Mouse (Mus musculus): ENCODE data around the gene Lat.

Gene Lat

DNA sequence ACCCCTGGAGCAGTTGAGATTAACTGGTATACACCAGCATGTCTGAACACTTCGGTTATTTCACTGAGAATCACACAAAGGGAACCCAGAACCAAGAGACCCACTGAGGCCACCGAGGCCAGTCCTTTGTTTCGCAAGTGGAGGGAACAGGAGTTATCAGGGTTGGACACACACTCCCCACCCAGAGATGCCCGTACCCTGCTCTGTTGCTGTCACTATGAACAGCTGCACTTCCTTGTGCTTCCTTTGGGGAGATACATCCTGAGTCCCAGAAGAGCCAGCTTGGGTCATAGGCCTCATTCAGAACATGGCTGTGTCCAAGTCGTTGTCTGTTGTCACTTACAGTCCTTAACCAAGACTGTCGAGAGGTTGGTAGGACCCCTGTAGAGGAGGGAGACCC is 6.3 kb downstream of the Lat start:
- no peak for DNase-seq

DNA sequence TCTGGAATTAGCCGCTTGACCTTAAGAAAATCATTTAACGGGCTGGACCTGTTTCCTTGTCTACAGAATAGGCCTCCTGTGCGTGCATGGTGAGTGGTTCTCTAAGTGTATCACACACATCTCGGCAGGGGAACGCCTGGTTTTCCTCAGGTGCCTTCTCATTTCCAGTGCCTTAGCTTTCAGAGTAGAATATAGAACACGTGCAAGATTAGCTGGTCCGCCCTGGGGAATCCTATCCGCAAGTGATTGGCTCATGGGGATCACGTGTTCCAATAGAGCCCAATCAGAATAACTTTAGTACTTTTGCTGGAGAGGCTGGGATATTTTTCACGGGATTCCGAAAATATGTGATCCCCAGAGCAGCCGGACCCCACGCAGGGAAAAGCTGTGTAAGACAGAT is 10.3 kb downstream of the Lat start:
- DNase-seq, result no peak

DNA sequence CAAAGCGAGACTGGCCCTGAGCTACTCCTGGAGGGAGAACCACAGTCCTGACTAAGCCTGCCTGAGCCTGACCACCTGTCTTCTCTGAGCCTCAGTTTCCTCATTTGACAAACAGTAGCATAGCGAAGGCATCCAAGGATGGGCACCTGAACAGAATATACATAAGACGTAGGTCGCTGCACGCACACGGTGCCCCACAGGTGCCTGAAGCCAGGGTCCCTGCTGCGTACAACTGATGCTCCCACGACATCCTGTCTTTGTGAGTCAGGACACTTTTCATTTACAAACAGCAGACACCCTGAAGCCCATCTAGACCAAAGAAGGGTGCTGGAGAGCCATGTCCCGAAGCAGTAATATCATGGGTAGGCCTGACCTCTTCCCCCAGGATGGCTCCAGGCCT is 11.0 kb downstream of the Lat start:
- DNase-seq, result no peak

DNA sequence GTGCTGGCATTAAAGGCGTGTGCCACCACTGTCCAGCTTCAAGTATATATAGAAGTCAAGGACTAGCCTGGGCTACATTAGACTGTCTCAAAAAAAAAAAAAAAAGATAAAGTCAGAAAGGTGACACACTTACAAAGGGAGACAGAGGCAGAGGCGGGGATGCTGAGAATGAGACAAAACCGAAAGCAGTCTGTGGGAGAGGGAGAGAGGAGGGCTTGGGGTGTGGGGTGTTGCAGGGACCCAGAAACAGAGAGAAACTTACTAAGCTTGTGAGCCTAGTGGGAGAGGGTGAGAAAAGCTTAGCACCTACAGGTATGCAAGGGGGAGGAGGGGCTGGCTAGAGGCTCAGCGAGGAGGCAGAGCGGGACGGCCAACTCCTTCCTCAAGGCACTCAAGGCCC is 11.5 kb downstream of the Lat start:
- no peak for DNase-seq

DNA sequence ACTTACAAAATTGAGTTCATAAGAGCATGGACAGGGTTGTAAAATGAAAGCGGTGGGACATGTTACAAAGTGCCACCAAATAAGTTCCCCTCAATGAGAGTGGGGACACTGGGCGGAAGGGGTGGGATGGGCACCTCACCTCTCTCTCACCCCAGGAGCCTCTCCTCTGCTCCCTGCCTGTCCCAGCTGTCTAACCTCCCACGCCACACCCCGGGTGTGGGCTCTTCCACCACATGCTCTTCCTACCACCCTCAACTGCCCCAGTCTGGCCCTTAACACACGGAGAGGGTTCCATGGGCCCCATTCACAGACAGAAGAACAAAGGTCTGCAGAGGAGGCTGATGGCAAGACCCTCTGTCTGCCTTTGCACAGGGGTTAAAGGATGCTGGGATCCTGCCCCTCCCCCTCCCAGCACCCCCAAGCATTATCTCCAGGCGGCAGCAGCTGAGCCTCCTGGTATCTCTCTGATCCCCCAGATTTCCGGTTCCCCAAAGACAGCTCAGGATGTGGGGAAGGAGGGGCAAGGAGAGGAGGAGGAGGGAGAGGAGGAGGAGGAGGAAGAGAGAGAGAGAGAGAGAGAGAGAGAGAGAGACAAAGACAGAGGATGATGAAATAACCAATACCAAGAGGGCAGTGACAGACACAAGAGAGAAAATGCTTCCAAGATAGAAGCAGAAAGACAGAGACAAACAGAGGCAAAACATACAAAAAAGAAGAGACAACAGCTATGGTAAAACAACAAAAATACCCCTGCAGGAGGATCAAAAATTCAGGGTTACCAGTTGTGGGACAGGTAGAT is 12.4 kb downstream of the Lat start:
- no peak for DNase-seq

DNA sequence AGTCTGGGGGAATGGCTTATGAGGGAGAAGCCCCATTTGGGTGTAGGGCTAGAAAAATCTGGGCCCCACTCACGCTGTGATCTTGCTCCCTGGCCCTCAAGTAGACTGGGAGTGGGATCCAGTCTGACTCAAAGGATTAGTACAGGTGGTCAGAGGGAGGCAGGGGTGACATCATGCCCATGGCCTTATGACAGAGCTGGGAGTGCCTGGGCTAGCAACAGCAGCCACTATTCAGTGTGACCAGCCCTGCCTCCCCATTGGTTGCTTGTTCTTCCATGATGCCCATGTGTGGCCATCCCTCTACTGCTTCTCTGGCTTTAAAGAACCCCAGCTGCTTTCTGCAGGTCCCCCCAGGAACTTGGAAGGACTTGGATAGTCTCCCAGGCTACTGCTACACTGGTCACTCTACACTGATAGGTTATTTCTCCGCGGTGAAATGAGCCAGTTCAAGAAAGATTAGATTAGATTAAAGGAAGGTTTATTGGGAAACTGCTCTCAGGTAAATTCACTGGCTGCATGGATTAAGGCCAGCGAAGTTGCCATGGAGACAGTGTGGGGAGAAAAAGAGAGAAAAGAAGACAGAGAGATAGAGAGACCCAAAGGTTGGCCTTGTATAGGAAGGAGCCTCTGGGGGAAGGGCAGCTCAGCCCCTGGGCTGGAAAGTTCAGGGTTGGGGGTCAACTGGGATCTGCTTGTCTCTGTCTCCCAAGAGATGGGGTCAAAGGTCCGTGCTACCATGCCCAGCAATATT is 13.3 kb downstream of the Lat start:
- no peak for DNase-seq

DNA sequence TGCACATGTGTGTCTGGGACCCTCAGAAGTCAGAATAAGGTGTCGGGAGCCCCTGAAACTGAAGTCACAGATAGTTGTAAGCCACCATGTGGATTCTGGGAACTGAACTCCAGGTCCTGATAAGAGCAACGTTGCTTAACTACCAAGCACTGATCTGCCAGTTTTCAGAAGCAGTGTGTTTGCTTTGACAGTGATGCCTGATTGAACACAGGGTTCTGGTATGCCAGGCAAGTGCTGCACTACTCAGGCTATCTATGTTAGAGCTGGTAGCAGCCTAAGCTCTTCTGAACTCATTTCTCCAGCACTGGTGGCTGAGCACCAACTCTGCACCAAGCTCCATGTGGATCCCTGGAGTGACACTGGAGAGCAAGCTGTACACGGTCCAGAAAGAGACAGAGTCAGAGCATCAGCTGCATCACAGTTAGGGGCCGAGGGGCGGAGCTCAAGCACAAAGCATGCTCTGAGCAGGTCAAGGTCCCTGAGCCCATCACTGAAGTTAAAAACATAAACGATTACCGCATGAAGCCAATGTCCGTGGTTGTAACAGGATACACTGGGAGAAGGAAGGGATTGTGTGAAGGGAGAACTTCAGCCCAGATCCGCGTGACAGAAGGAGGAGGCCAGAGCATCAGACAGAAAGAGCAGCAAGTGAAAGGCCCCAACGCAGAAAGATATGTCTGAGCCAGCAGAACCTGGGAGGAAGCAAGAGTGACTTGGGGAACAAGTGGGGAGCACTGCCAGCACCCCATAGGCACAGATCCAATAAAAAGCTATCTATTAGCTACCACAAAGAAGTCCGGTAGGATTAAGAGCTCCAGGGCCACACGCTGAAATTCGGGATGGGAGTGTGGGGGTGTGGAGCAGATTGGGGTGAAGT is 14.4 kb downstream of the Lat start:
- DNase-seq, result no peak

DNA sequence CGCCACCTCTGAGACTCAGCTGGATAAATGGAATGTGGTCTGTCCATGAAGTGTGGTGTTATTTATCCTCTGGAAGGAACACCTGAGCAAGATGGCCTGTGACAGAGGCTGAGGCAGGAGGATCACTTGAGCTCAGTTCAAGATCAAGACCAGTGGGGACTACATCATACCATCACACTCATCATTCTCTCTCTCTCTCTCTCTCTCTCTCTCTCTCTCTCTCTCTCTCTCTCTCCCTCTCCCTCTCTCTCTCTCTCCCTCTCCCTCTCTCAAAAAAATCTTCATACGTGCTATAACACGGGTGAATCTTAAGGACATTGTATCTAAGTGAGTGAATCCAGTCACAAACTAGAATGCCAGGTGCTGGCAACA is 15.4 kb downstream of the Lat start:
- DNase-seq, result no peak

DNA sequence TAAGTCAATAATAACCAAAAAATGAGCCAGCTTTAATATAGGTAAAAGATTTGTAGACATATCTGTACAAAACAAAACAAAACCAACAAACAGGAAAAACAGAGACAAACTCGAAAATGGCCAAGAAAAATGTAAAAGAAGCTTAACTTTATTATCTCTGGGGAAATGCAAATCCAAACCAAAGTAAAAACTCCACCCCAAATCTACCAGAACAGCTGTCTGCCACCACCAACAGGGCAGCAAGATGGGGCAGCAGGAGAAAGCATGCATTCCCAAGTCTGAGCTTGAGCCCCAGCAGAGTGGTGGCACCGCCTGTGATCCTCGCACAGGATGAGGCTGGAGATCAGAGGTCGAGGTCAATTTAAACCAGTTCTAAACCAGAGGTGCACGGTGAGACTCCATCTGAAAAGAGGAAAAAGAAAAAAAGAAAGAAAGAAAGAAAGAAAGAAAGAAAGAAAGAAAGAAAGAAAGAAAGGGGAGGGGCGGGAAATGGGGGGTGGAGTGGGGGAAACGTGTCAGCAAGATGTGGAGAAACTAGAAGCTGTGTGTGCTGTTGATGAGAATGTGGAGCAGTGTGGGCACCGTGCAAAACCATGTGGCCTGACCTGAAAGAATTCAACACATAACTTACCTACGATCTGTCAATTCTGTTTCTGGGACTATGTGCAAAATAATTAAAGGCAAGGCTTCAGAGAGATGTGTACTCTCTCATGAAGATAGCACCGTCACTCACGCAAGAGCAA is 15.9 kb downstream of the Lat start:
- DNase-seq, result no peak

DNA sequence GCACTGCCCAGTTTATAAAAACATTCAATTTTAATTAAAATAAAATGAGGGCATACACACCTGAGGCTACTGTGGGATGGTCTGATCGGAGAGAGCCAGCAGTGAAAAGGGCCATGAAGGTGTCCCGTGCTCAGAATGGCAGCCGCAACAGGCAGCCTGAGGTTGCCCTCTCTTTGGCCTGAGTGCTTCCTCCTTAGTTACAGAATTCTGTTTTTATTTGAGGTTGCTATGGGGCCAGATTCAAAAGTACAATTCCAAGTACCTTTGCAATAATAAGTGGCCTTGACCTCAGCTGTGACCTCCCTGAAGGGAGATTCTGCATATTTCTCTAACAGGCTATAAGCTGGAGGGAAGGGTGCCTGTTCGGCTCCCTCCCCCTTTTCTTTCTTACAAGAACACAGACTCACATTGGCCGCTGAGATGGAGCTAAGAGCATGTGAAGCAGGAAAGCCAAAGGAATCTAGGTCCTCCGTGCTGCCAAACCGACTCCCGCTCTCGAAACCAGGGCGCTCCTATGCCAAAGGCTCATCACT is 17.9 kb downstream of the Lat start:
- no peak for DNase-seq

DNA sequence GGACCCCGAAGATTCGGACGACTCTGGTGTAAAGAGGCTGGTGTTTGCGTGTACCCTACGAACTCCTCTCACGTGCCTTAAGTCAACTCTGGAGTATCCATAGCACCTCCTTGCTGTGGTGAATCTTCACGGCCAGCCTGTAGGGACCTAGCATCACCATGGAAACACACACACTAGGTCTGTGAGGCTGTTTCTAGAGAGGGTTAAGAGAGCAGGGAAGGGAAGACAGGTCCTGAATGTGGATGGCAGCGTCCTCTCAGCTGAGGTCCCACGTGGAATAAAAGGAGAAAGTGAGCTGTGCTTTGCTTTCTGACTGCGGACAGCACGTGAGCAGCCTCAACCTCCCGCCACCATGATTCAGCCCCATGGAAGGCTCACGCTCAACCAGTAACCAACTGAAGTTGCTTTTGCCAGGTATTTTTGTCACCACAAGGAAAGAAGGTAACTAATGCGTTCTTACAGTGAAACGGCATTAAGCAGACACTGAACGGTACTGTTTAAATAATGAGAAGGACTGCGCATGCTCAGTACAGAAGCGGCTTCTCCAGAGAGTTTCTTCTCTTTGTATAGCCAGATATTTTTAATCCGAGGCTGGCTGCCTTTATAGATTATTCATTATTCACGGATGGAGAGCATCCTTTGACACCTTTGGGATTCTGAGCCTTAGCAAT is 18.5 kb downstream of the Lat start:
- DNase-seq, result no peak

DNA sequence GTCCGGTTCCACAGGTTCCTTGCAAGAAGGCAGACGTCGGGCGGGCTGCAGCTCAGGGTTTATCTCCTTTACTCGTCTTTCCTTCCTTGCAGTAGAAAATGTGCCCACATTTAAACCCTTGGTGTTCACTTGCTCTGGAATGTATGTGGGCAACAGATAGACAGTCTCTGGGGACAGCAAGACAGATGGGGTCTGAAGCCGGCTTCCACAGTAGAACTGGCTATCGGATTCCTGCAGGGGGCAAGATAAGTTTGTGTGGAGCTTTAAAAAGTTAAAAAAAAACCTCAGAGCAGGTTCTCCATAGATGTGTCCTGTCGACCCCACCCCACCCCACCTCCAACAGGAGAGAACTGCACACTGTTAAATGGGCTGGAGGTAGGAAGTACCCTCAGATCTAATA is 21.1 kb downstream of the Lat start:
- no peak for DNase-seq

DNA sequence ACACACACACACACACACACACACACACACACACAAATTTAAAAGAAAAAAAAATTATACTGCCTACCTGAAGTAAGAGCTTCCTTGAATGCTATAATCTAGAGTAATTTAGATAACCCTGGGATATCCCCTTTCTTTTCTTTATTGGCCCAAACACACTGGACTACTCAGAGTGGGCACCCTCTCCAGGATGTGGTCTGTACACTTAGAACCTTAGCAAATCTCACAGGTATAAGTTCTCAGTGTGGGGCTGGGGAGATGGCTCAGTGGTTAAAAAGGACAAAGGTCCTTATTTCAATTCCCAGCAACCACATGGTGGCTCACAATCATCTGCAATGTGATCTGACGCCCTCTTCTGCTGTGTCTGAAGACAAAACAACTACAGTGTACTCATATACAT is 22.3 kb downstream of the Lat start:
- no peak for DNase-seq

DNA sequence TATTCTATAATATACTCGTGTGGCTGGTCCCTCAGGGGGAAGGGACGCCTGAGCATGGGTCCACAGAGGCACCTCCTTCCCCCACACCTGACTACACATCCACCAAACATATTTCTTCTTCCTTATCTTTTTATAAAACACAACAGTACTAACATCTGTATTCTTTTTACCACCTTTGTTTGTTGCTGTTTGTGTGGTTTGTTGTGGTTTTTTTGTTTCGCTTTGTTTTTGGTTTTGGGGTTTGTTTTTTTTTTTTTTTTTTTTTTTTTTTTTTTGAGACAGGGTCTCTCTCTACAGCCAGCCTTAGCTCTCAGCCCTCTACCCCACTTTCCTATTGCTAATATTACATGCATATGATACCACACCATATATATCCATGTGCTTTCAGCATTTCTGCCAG is 23.4 kb downstream of the Lat start:
- no peak for DNase-seq

DNA sequence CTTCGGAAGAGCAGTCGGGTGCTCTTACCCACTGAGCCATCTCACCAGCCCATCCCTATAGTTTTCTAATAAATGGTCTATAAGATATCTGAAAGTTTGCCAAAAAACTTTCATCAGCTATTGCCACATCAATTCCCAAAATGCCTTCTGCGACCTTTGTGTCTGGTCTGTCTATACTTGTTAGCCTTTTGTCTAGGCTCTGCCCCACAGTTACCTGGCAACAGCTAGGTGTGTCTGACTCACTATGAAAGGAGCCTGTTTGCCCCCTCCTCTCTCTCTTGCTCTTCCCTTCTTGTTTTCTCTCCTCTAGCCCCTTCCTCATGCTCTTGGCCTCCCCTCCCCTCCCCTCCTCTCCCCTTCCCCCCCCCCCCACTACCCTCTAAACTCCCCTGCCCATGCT is 23.8 kb downstream of the Lat start:
- no peak for DNase-seq

DNA sequence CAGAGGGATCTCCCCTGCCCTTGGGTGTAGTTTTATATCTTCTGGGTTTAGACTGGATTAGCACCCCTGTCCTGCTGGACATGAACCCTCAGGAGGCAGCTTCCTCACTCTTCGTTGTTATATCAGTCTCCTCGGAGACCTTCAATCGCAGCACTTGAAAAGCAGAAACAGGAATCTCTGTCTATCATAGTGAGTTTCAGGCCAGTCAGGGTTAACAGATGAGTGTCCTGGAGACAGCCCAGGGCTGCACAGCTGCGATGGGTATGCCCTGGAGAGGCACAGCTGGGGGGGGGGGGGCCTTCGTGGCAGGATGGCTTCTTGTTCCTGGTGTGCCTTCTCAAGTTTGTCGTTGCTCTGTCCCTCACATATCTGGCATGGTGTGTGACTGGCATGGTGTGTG is 28.5 kb downstream of the Lat start:
- no peak for DNase-seq

DNA sequence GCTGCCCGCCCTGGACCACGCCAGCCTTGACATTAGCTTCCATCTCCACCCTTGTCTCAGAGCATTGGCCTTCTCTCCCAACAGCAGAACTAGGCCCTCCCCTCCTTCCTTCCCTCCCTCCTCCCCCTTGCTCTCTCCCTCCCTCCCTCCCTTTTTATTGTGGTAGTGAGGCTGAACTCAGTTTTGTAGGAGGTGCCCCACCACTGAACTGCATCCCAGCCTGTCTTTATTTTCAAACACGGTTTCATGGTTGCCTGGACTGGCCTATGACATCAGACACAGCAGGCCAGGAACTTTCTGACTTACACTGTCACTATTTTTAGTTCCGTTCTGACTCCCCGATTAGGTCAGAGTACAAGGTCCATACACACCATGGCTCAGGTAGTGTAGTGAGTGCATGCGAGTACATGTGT is 29.2 kb downstream of the Lat start:
- DNase-seq, result no peak

DNA sequence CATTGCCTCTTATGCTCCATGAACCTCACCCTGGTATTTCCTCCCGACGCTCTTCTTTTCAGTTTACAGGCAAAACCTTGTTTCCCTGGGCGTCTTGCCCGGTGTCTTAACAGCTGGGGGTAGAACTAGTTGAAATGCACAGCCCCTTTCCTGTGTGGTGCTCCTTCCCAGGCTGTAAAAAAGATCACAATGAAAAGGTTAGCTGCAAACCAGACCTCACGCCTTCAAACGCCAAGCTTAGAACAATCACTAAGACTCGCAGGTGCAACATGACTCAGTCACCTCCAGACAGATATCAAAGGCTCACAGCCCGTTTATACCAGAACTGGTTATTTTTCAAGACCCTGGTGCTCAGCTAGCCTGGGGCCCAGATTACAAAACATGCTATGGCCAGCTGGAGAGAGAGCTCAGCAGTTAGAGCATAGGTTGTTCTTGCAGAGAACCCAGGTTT is 29.8 kb downstream of the Lat start:
- peak; percentile 46 for DNase-seq

DNA sequence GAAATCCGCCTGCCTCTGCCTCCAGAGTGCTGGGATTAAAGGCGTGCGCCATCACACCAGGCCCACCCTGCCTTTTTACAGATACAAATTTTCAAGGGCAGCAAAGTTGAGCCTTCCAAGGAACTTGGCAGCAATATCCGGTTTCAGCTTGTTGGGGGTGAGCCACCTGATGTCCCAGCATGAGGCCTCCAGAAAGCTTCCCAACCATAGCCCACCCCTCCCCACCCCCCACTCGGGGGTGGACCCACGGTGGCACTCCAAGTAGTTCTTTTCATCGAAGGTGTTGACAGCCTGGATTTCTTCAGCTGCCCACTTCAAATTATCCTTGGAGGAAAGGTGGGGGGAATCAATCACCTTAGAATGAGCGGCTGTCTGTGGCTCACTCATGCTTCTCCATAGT is 30.5 kb downstream of the Lat start:
- DNase-seq, result no peak

DNA sequence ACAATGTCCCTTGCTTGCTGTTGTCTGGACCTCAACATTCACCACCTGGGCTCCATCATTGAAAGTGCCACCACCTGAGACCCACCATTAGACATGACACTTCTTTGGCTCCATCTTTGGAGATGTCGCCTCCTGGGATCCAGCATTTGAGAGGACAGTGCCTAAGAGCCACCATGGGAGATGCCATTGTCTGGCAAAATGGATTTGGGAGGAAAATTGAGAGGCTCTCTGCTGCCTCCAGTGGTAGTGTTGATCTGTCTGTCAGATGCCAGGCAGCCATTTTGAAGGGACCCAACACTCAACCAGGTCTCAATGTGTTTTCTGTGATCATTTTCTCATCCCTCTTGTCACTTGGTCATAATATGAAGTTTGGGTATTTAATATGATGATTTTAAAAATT is 33.8 kb downstream of the Lat start:
- no peak for DNase-seq

DNA sequence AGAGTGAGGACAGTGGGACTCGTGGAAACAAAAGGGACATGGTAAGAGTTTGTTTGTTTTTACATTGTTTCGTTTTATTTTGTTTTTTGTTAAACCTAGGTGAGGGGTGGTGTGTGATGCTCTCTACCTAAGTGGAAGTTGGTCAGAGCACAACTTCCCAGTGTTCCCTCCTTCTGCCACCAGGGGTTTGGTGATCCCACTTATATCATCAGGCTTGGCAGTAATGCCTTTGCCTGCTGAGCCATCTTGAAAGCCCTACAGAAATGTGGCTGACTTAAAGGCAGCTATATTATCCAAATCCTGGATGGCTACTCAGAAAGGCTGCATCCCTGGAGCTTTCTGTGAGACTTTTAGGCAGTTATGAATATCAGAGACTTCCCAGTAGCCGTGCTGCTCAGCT is 36.7 kb downstream of the Lat start:
- no peak for DNase-seq

DNA sequence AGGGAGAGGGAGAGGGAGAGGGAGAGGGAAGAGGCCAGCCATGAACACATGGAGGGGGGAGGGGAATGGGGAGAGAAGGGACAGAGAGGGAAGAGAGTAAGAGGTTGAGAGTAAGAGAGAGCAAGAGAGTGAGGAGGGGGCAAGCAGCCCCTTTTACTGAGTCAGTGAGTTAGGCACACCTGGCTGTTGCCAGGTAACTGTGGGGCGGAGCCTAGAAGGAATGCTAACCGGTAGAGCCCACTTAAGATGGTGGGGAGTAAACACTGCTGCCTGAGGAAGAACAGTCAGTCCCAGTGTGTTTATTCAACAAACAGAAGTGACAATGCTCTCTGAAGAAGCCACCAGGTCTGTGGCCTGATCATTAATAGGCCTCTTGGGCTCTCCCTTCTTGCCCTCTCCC is 38.7 kb downstream of the Lat start:
- DNase-seq, result no peak

All from kidney, postnatal 10 days (tissue).